Mouse (Mus musculus) embryonic fibroblast, embryonic 13.5 days (primary cell): Measurements from ENCODE around the gene Gcsh.

Source experiments
- CTCF ChIP-seq: IDR thresholded peaks from 2 replicates; pipeline ENCODE4 v1.5.1; 2011; ENCODE audit warnings: mild to moderate bottlenecking, control low read depth, low read length, moderate library complexity, borderline replicate concordance; ENCODE audit not compliant: insufficient read depth
- POLR2A ChIP-seq: IDR thresholded peaks from 2 replicates; pipeline ENCODE4 v1.6.1; 2011; ENCODE audit warnings: low read depth, mild to moderate bottlenecking, control low read depth, low read length, moderate library complexity

- no peak for TF ChIP-seq CTCF
- TF ChIP-seq POLR2A, result no peak
Measured at GRCm38 (mm10) chr8:116947589-116947988, 45.7 kb downstream of the Gcsh start.
